Mouse (Mus musculus) forebrain, embryonic 12.5 days (tissue): ENCODE data around the gene Phactr1. TPM values are rescaled to one million over a fixed set of nuclear protein-coding genes. Genes with fewer than 3 reads are reported as not detected.

Experiments
- ATAC-seq: fragments of 200-750 bp; cut with Nextera tagmentation; 2 replicates; pipeline ENCODE4 v1.8.0; 2017; ENCODE audit warnings: moderate TSS enrichment; ENCODE audit not compliant: low FRiP score
- H3K27ac ChIP-seq: fragments of 300-500 bp; sonication (generic); 2 replicates; pipeline ENCODE4 v1.5.1; 2016; ENCODE audit warnings: mild to moderate bottlenecking
- H3K27me3 ChIP-seq: fragments of 300-500 bp; sonication (generic); 2 replicates; pipeline ENCODE4 v1.6.1; 2016; ENCODE audit warnings: mild to moderate bottlenecking
- H3K36me3 ChIP-seq: fragments of 300-500 bp; sonication (generic); replicated peaks from 2 replicates; pipeline ENCODE4 v1.6.1; 2016; ENCODE audit warnings: mild to moderate bottlenecking
- H3K4me1 ChIP-seq: fragments of 300-500 bp; sonication (generic); 2 replicates; pipeline ENCODE4 v1.6.1; 2016
- H3K4me2 ChIP-seq: fragments of 300-500 bp; sonication (generic); 2 replicates; pipeline ENCODE4 v1.6.1; 2016; ENCODE audit warnings: mild to moderate bottlenecking, moderate library complexity
- H3K4me3 ChIP-seq: fragments of 300-500 bp; sonication (generic); replicated peaks from 2 replicates; pipeline ENCODE4 v1.5.1; 2016; ENCODE audit warnings: mild to moderate bottlenecking
- H3K9ac ChIP-seq: fragments of 300-500 bp; sonication (generic); 2 replicates; pipeline ENCODE4 v1.6.1; 2016; ENCODE audit warnings: mild to moderate bottlenecking
- H3K9me3 ChIP-seq: fragments of 300-500 bp; sonication (generic); 2 replicates; pipeline ENCODE4 v1.6.1; 2016
- WGBS: fragments of 180-500 bp; shearing (Covaris S2); methylation state at CpG from one replicate; pipeline ENCODE4 v1.1.7; 2016; 5-methylcytosine and 5-hydroxymethylcytosine counted together
- polyA plus RNA-seq: library from polyadenylated mRNA; unstranded; fragments of >200 nt; fragmentation: Nextera tagmentation; extraction: Ambion mirVana; gene quantifications from 2 replicates; pipeline ENCODE4 v1.2.1, GENCODE M21; 2016

The Phactr1 gene
- polyA plus RNA-seq, 1 experiment from 2014 or later: 17.4 TPM

GRCm38 (mm10) chr13:42822545-42822944 is 142.1 kb downstream of the Phactr1 start:
- Histone ChIP-seq H3K9ac (no peak overlapping the region), H3K4me2 (no peak overlapping the region), H3K27me3 (no peaks in the 10 kb centered on the region), H3K36me3 (no peaks in the 10 kb centered on the region), H3K4me1 (0 out of 2 replicates have a peak, but pooled peaks cover 6% of the 10 kb centered on the region), H3K27ac (no peak overlapping the region), H3K9me3 (no peaks in the 10 kb centered on the region), H3K4me3 (no peak overlapping the region)
- peak; percentile 51; the same call in 1 of the 2 replicates for ATAC-seq
- WGBS: 24% methylated on average over 10 of the region's 10 CpGs

DNA sequence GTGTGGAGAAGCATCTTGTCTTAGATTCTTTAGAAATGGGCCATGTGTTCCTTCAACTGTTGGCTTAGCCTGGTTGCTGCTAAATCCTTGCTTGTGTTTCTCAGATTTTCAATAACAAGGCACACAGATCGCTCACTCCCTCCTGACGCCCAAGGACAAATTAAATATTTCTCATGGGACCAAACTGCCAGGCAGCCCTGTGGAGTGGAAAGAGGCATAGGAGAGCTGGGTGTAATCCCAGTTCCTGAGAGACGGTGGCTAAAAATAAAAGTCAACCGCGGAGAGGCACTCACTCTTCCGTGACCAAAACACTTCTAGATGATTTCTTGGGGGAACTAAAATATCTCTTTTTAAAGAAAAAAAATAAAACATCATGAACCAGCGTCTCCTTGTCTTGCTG is 143.5 kb downstream of the Phactr1 start:
- WGBS: 92% methylated on average over 7 of the region's 7 CpGs
- no peaks in the 10 kb centered on the region for H3K36me3 ChIP-seq
- ATAC-seq: no peak

GRCm38 (mm10) chr13:42826602-42827001 is 146.2 kb downstream of the Phactr1 start:
- Histone ChIP-seq H3K36me3 (no peaks in the 10 kb centered on the region), H3K4me3 (no peak overlapping the region), H3K4me2 (no peak overlapping the region), H3K27me3 (no peaks in the 10 kb centered on the region), H3K9me3 (no peaks in the 10 kb centered on the region), H3K27ac (no peak overlapping the region), H3K4me1 (peaks cover 14% of the 10 kb centered on the region), H3K9ac (no peak overlapping the region)
- WGBS: 62% methylated on average over 8 of the region's 8 CpGs
- no peak for ATAC-seq

More for the DNA sequence above, 143.5 kb downstream of the Phactr1 start:
- Histone ChIP-seq H3K9me3 (no peaks in the 10 kb centered on the region), H3K27ac (no peak overlapping the region), H3K9ac (no peak overlapping the region), H3K4me3 (no peak overlapping the region), H3K4me2 (no peak overlapping the region), H3K27me3 (no peaks in the 10 kb centered on the region), H3K4me1 (peaks cover 13% of the 10 kb centered on the region)

DNA sequence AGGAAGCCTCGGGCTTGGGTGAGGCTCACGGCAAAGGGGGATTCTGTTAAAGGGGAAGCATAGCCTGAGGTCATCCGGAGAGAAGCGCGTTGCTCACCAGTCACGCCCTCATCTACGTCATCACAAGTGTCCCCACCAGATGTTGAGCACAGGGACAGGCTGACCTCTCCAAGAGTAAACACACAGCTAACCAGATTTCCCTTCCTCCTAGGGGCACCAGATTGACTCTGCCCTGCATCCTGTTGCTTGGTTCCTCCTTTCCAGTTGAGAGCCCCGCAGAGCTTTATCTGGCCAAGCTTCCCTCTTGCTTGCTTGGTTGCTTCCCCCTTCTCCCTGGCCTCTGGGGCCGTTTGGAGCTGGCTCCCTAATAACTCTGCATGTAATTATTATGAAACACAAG is 148.6 kb downstream of the Phactr1 start:
- Histone ChIP-seq H3K4me3 (no peak overlapping the region), H3K4me2 (no peak overlapping the region), H3K36me3 (no peaks in the 10 kb centered on the region), H3K27ac (no peak overlapping the region), H3K9ac (no peak overlapping the region), H3K4me1 (peaks cover 11% of the 10 kb centered on the region), H3K27me3 (no peaks in the 10 kb centered on the region), H3K9me3 (no peaks in the 10 kb centered on the region)
- 61% methylated on average over 9 of the region's 9 CpGs for WGBS
- 0 out of 2 replicates have a peak, but pooled peaks have one; percentile 23 for ATAC-seq

DNA sequence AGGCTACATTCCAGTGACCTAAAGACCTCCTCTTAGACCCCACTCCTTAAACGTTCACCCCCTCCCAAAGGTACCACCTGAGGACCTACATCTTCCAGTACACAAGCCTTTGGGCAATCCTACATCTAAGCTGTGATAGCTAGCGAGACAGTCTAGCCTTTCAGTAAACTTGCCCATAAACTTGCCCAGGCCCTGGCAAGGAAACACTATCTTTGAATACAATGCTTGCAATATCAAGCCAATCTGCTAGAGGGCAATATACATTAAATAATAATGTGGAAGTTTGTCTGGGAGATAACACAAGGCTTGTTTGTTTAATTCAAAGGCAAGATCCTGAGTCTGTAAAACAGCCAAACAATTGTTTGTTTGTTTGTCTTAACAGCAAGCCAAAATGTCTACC is 155.0 kb downstream of the Phactr1 start:
- Histone ChIP-seq H3K36me3 (no peaks in the 10 kb centered on the region), H3K4me1 (peaks cover 10% of the 10 kb centered on the region), H3K27me3 (no peaks in the 10 kb centered on the region), H3K9me3 (no peaks in the 10 kb centered on the region), H3K9ac (no peak overlapping the region), H3K4me2 (no peak overlapping the region), H3K4me3 (no peak overlapping the region), H3K27ac (no peak overlapping the region)
- no peak for ATAC-seq
- 66% methylated on average over 2 of the region's 2 CpGs for WGBS

DNA sequence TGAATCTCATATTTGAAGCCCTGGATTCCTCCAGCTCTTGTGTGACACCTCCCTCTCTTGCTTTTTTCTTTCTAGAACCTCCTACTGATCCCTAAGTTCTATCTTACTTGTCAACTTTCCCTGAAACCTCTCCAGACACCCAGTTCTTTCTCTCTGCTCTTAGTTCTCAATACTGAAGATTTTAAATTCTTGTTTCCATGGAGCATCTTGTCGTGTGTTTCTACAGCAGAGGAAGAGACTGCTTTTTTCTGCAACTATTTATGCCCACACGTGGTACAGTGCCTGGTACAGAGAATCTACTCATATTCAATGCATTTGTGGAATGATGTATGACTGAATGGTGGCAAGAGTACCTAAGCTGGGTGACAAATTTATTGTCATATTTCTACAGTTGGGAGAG is 158.9 kb downstream of the Phactr1 start:
- Histone ChIP-seq H3K4me3 (no peak overlapping the region), H3K9ac (no peak overlapping the region), H3K9me3 (no peaks in the 10 kb centered on the region), H3K36me3 (no peaks in the 10 kb centered on the region), H3K27me3 (no peaks in the 10 kb centered on the region), H3K4me1 (peaks cover 12% of the 10 kb centered on the region), H3K27ac (no peak overlapping the region), H3K4me2 (no peak overlapping the region)
- WGBS: 91% methylated on average over 2 of the region's 2 CpGs
- ATAC-seq: no peak

DNA sequence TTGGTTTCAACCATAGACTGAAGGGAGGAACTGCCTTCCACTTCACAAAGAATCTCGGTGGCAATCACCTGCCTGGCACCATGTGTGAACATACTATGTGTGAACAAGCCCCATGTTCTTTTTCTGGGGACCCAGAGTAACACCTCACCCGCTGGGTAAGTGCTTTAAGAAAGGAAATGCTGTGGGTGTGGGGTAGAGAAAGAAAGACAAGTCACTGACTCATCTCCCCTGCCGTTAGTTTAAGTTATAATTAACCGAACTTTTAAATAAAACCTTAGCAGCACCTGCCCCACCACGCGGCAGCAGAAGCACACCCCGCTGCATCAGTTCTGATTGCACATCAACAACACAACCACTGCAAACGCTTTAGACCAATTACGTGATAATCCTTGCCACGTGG is 171.7 kb downstream of the Phactr1 start:
- Histone ChIP-seq H3K36me3 (no peaks in the 10 kb centered on the region), H3K27ac (no peak overlapping the region), H3K4me1 (peaks cover 20% of the 10 kb centered on the region), H3K27me3 (no peaks in the 10 kb centered on the region), H3K4me2 (no peak overlapping the region), H3K9me3 (no peaks in the 10 kb centered on the region), H3K9ac (no peak overlapping the region), H3K4me3 (no peak overlapping the region)
- ATAC-seq: no peak
- WGBS: 69% methylated on average over 10 of the region's 10 CpGs

- Histone ChIP-seq H3K36me3 (no peaks in the 10 kb centered on the region), H3K4me3 (no peak overlapping the region), H3K4me2 (no peak overlapping the region; the same call in 1 of the 2 replicates), H3K27ac (peak overlapping the region; percentile 59; the same call in 1 of the 2 replicates), H3K9ac (no peak overlapping the region), H3K4me1 (peaks cover 22% of the 10 kb centered on the region), H3K9me3 (no peaks in the 10 kb centered on the region), H3K27me3 (no peaks in the 10 kb centered on the region)
- ATAC-seq: peak; percentile 61; the same call in 1 of the 2 replicates
- 5% methylated on average over 11 of the region's 11 CpGs for WGBS
Observed at GRCm38 (mm10) chr13:42853900-42854595, 173.6 kb downstream of the Phactr1 start.

- Histone ChIP-seq H3K27me3 (no peaks in the 10 kb centered on the region), H3K4me1 (peaks cover 20% of the 10 kb centered on the region), H3K9ac (peak overlapping the region; percentile 44), H3K4me2 (peak overlapping the region; percentile 59), H3K36me3 (no peaks in the 10 kb centered on the region), H3K27ac (no peak overlapping the region), H3K4me3 (peak overlapping the region; percentile 31), H3K9me3 (no peaks in the 10 kb centered on the region)
- 4% methylated on average over 21 of the region's 21 CpGs for WGBS
- peak; percentile 65; the same call in 1 of the 2 replicates for ATAC-seq
Observed at GRCm38 (mm10) chr13:42866162-42866941, 185.9 kb downstream of the Phactr1 start.

GRCm38 (mm10) chr13:42867026-42867425 is 186.6 kb downstream of the Phactr1 start:
- H3K4me2 ChIP-seq: peak overlapping the region; percentile 59
- peak overlapping the region; percentile 44; the same call in 1 of the 2 replicates for H3K9ac ChIP-seq
- H3K27ac ChIP-seq: no peak overlapping the region
- H3K4me3 ChIP-seq: no peak overlapping the region; the same call in 1 of the 2 replicates
- no peak for ATAC-seq
- 41% methylated on average over 6 of the region's 6 CpGs for WGBS
- H3K9me3 ChIP-seq: no peaks in the 10 kb centered on the region
- H3K36me3 ChIP-seq: no peaks in the 10 kb centered on the region
- no peaks in the 10 kb centered on the region for H3K27me3 ChIP-seq
- peaks cover 20% of the 10 kb centered on the region for H3K4me1 ChIP-seq

DNA sequence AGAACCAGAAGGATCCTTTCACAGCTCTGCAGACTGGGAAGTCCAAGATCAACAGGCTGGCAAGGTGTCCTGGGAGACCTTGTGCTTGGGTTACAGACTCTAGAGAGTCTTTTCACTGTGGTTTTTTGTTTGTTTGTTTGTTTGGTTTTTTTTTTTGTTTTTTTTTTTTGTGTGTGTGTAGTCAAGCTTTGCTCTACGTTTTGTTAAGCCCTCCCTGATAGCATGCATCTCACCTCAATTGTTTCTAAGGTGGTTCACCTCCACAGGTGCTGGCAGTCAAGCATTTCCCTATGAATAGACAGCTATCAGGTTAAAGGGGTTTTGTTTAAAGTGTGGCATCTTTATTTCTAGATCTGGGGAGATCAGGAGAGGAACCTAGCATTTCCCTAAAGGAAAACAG is 191.7 kb downstream of the Phactr1 start:
- 44% methylated on average over 1 of the region's 1 CpGs for WGBS
- Histone ChIP-seq H3K4me1 (peaks cover under 1% of the 10 kb centered on the region; the same call in 1 of the 2 replicates), H3K4me2 (no peak overlapping the region), H3K9me3 (no peaks in the 10 kb centered on the region), H3K4me3 (no peak overlapping the region), H3K27ac (no peak overlapping the region), H3K9ac (no peak overlapping the region), H3K36me3 (no peaks in the 10 kb centered on the region), H3K27me3 (no peaks in the 10 kb centered on the region)
- no peak for ATAC-seq

- no peak overlapping the region for H3K27ac ChIP-seq
- H3K27me3 ChIP-seq: no peaks in the 10 kb centered on the region
- no peaks in the 10 kb centered on the region for H3K4me1 ChIP-seq
- H3K36me3 ChIP-seq: no peaks in the 10 kb centered on the region
- WGBS: 40% methylated on average over 2 of the region's 2 CpGs
- no peaks in the 10 kb centered on the region for H3K9me3 ChIP-seq
- ATAC-seq: no peak
- H3K4me2 ChIP-seq: no peak overlapping the region
- no peak overlapping the region for H3K9ac ChIP-seq
- no peak overlapping the region for H3K4me3 ChIP-seq
Observed at GRCm38 (mm10) chr13:42878346-42878745, 197.9 kb downstream of the Phactr1 start.
